Mouse (Mus musculus) spleen, adult 2 months (tissue): ENCODE data around the gene Gm5089.

ENCODE experiments used
- CTCF ChIP-seq: fragments of 200-500 bp; IDR thresholded peaks from 2 replicates; pipeline ENCODE4 v1.5.1; 2011; ENCODE audit warnings: mild to moderate bottlenecking, inconsistent platforms; ENCODE audit not compliant: insufficient read depth, insufficient read length, insufficient replicate concordance; ENCODE audit errors: extremely low read depth
- POLR2A ChIP-seq: fragments of 200-500 bp; IDR thresholded peaks from 2 replicates; pipeline ENCODE4 v1.6.1; 2011; ENCODE audit warnings: low read depth, low read length, inconsistent platforms

GRCm38 (mm10) chr14:122426529-122427203 is 24.2 kb downstream of the Gm5089 start:
- TF ChIP-seq CTCF (no peak), POLR2A (no peak)
